Mouse (Mus musculus) ES-E14 (cell line): ENCODE results near the gene Pias4.

Experiments
- ZC3H11A ChIP-seq: IDR thresholded peaks from 2 replicates; pipeline ENCODE4 v1.6.1; 2012; ENCODE audit warnings: low read depth, mild to moderate bottlenecking, inconsistent platforms, low read length, borderline replicate concordance
- ZNF384 ChIP-seq: IDR thresholded peaks from 2 replicates; pipeline ENCODE4 v1.6.1; 2012; ENCODE audit warnings: low read depth, low read length, inconsistent platforms

DNA sequence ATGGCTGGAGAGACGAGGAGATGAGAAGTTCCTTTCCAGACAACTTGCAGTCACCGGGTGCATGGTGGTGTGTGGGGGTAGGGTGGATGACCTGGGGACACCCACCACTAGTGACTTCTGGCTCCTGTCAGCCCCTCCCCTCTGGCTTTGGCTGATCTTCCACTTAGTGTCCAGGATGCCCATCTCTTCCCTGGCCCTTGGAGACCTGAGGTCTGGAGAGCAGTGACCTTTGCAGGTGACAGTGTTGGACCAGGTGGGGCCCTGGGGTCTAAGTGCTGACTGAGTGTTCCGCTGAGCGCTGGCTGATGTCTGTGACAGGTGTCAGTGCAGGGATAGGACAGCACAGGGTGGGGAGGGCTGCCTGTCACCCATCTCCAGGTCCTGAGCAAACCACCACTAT, 27.6 kb upstream of the Pias4 start:
- TF ChIP-seq ZC3H11A (no peak), ZNF384 (no peak)
